Mouse (Mus musculus): ENCODE measurements around the gene Sbsn. TPM values are rescaled to one million over a fixed set of nuclear protein-coding genes. Genes with fewer than 3 reads are reported as not detected.

The Sbsn gene
- total and polyA plus RNA-seq, 3 experiments: 1.5 to 5.7 (median 5.1) TPM

DNA sequence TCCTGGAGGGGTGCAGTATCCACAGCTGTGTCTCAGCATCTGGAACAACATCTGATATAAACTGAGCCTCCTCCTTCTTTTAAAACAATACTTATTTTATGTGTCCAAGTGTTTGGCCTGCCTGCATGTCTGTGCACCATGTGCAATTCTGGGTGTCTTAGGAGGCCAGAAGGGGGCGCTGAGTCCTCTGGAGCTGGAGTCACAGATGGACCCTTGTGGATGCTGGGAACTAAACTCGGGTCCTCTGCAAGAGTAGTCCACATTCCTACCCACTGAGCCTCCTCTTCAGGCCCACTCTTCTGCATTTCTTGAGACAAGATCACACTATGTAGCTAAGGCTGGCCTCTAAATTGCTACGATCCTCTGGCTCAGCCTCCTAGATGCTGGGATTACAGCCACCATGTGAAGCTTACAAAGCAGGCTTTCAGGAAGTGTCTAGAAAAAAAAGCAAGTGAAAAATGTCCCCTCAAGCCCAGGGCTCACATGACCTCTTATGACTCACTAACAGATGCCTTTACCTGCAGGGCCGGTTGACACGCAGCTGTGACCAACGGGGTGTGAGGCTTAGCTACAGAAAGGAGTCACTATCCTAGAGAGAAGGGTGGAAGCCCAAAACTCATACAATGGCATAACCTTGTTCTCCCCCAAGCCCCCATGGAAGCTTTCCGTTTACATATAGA is 3.6 kb upstream of the Sbsn start:
- no peak overlapping the region for H3K4me3 ChIP-seq (ENCODE audit: low read depth, low read length)
- TF ChIP-seq CTCF (IDR thresholded peaks at IDR 0.05; ENCODE audit: low read depth, low read length) (no peak), POLR2AphosphoS5 (IDR thresholded peaks at IDR 0.05; ENCODE audit: insufficient replicate concordance, low read depth, low read length) (no peak), GATA2 (IDR thresholded peaks at IDR 0.05; ENCODE audit: borderline replicate concordance, low read depth, low read length) (no peak)
- H3K27me3 ChIP-seq (ENCODE audit: insufficient read depth, low read length): no peaks in the 10 kb centered on the region
- no peaks in the 10 kb centered on the region for H3K9me3 ChIP-seq (replicated peaks)
- H3K4me1 ChIP-seq (ENCODE audit: insufficient read depth, low read depth, low read length): 0 out of 2 replicates have a peak, but pooled peaks cover 5% of the 10 kb centered on the region
- H3K36me3 ChIP-seq (replicated peaks): peaks cover 10% of the 10 kb centered on the region
- ATAC-seq (ENCODE audit: extremely low read depth, insufficient number of reproducible peaks, low FRiP score, poor library complexity, severe bottlenecking) (no peak), DNase-seq (ENCODE audit: low spot score) (no peak)

DNA sequence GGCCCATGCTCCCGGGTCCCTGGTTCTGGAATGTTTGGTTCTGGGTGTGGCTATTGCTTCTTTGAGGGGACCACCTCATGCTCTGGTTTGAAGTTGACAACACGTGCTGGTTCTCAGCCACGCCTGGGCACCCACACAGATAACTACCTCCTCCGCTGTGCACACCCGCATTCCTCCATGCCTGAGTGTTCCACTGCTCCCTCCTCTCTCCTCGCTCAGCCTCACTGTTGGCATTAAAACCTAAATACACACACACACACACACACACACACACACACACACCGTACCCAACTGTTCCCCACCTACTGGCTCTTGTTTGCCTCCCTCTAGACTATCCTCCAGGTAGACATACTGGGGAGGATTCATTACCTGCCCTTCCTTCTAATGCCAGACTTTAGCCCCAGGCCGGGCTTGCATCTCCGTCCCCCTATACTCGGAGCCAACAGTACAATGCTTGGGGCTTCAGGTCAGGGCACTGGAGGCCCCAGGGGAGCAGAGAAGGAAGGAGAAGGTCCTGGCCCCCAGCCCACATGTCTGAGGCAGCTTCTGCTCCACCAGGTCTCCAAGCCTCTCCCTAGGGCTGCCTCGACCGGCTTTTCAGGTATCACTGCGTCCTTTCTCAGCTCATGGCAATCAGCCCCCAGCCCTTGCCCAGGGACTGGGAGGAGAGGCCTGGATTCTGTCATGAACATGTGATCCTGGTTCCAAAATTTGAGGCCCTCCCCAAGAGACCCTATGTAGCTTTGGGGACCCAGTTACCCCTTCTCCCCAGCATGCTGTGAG is 1.3 kb upstream of the Sbsn start:
- no peak for ATAC-seq (ENCODE audit: extremely low read depth, insufficient number of reproducible peaks, low FRiP score, poor library complexity, severe bottlenecking)
- H3K27me3 ChIP-seq (ENCODE audit: insufficient read depth, low read length): no peaks in the 10 kb centered on the region
- H3K9me3 ChIP-seq (replicated peaks): peaks cover 4% of the 10 kb centered on the region
- peaks cover 13% of the 10 kb centered on the region for H3K36me3 ChIP-seq (replicated peaks)
- no peak overlapping the region for H3K4me3 ChIP-seq (ENCODE audit: low read depth, low read length)
- TF ChIP-seq GATA2 (IDR thresholded peaks at IDR 0.05; ENCODE audit: borderline replicate concordance, low read depth, low read length): no peak
- TF ChIP-seq TAL1 (conservative IDR thresholded peaks at IDR 0.05; ENCODE audit: low read depth, low read length): no peak
- DNase-seq (ENCODE audit: low spot score): no peak
- no peaks in the 10 kb centered on the region for H3K4me1 ChIP-seq (ENCODE audit: insufficient read depth, low read depth, low read length)

DNA sequence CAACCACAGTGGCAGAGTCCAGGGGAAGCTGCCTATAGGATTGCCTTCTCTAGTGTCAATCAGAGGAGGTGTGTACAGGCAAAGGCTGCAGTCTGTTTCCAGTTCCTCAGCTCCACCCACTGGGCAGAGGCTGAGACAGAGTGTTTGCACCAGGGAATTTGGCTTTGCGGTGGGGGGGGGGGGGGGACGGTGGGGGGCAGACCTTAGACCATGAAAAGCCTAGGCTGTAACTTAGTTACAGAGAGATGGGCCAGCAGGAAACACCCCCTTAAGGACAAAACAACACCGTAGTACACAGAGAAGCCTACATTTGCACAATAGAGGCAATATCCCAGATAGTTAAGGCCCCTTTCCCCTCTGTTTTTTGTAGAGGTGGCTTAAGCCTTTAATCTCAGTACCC is 5.7 kb downstream of the Sbsn start:
- DNase-seq (ENCODE audit: low spot score): no peak
- no peaks in the 10 kb centered on the region for H3K27me3 ChIP-seq (ENCODE audit: insufficient read depth, low read length)
- TF ChIP-seq GATA2 (IDR thresholded peaks at IDR 0.05; ENCODE audit: borderline replicate concordance, low read depth, low read length): no peak
- TF ChIP-seq POLR2AphosphoS5 (IDR thresholded peaks at IDR 0.05; ENCODE audit: insufficient replicate concordance, low read depth, low read length): no peak
- no peak for TF ChIP-seq TAL1 (conservative IDR thresholded peaks at IDR 0.05; ENCODE audit: low read depth, low read length)
- TF ChIP-seq GATA1 (IDR thresholded peaks at IDR 0.05; ENCODE audit: borderline replicate concordance, low read length): no peak
- no peak for TF ChIP-seq CTCF (IDR thresholded peaks at IDR 0.05; ENCODE audit: low read depth, low read length)
- 0 out of 2 replicates have a peak, but pooled peaks cover 2% of the 10 kb centered on the region for H3K4me1 ChIP-seq (ENCODE audit: insufficient read depth, low read depth, low read length)
- no peak for ATAC-seq (ENCODE audit: extremely low read depth, insufficient number of reproducible peaks, low FRiP score, poor library complexity, severe bottlenecking)
- H3K36me3 ChIP-seq (replicated peaks): peaks cover 4% of the 10 kb centered on the region
- no peak overlapping the region for H3K4me3 ChIP-seq (ENCODE audit: low read depth, low read length)
- peaks cover 7% of the 10 kb centered on the region for H3K9me3 ChIP-seq (replicated peaks)

DNA sequence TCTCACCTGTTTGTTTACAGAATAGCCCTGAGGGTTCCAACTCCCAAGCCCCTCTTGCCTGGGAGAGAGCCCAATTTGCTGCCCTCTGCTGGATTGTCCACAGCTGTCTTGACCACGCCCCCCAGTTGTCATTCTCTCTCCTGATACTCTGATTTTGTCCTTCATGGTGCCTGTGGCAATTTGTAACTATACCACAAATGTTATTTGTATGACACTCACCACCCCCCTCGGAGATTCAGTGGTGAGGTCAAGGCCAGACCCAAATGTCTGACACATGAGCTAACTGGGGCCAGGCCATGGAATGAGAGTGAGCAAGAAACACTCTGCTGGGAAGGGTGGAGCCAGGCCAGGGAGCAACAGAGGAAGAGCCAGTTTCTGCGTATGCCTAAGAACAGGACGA is 7.6 kb downstream of the Sbsn start:
- Histone ChIP-seq H3K27me3 (ENCODE audit: insufficient read depth, low read length) (peaks cover 9% of the 10 kb centered on the region), H3K36me3 (replicated peaks) (peaks cover 4% of the 10 kb centered on the region), H3K4me3 (ENCODE audit: low read depth, low read length) (no peak overlapping the region), H3K9me3 (replicated peaks) (peaks cover 7% of the 10 kb centered on the region), H3K4me1 (ENCODE audit: insufficient read depth, low read depth, low read length) (0 out of 2 replicates have a peak, but pooled peaks cover 2% of the 10 kb centered on the region)
- ATAC-seq (ENCODE audit: extremely low read depth, insufficient number of reproducible peaks, low FRiP score, poor library complexity, severe bottlenecking): no peak
- TF ChIP-seq GATA2 (IDR thresholded peaks at IDR 0.05; ENCODE audit: borderline replicate concordance, low read depth, low read length) (no peak), TAL1 (conservative IDR thresholded peaks at IDR 0.05; ENCODE audit: low read depth, low read length) (no peak), POLR2AphosphoS5 (IDR thresholded peaks at IDR 0.05; ENCODE audit: insufficient replicate concordance, low read depth, low read length) (no peak), CTCF (IDR thresholded peaks at IDR 0.05; ENCODE audit: low read depth, low read length) (no peak)
- no peak for DNase-seq (ENCODE audit: low spot score)

DNA sequence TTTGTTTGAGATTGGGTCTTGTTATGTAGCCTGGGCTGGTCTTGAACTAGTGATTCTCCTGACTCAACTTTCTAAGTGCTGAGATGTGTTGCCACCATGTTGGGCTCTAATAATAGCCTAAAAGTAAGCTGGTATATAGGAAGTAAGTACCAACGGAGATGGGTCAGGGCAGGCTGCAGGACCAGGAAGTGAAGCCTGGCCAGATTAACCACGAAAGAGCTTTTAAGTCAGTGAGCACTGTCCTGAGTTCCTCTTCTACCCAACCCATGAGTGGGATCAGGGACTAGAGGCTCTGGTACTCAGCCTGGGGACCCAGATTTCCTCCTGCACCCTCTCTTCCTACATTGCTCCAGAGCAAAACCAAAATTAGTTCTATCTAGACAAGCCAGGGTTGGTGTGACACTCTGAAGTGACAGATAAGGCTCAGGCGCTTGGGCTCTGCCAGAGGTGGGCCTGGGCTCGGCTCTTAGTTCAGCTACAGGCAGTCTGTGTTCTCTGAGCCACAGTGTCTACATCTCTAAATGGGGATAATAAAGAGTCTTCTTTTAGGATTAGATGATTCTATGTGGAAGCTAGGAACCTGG is 10.6 kb downstream of the Sbsn start:
- no peak overlapping the region for H3K4me3 ChIP-seq (ENCODE audit: low read depth, low read length)
- no peak for DNase-seq (ENCODE audit: low spot score)

DNA sequence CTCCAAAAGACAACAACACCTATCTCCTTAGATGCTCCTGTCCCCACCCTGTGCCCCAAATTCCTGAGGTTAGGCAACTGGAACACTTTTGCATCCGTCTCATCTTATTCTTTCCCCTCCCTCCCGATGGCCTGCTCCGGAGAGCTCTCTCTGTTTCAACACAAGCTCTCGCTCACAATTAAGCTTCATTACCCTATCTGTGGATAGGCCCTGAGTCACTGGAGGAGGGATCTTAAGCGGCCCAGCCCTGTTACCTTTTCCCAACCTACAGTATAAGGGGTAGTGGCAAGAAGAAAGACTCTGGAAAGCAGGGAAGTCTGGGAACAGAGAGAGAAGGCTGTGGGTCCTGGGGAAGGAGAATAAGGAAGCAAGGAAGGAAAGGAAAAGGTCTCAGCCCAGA is 12.2 kb downstream of the Sbsn start, which contains the start of gene Dmkn:
Gene Dmkn, plus strand, starts transcription at position 301 of the 400 bp plus-strand sequence.
- H3K27me3 ChIP-seq (ENCODE audit: insufficient read depth, low read length): peaks cover 13% of the 10 kb centered on the region
- TF ChIP-seq GATA2 (IDR thresholded peaks at IDR 0.05; ENCODE audit: borderline replicate concordance, low read depth, low read length) (no peak), TAL1 (conservative IDR thresholded peaks at IDR 0.05; ENCODE audit: low read depth, low read length) (no peak), CTCF (IDR thresholded peaks at IDR 0.05; ENCODE audit: low read depth, low read length) (no peak), GATA1 (IDR thresholded peaks at IDR 0.05; ENCODE audit: borderline replicate concordance, low read length) (no peak), POLR2AphosphoS5 (IDR thresholded peaks at IDR 0.05; ENCODE audit: insufficient replicate concordance, low read depth, low read length) (no peak)
- H3K4me1 ChIP-seq (ENCODE audit: insufficient read depth, low read depth, low read length): 0 out of 2 replicates have a peak, but pooled peaks cover 2% of the 10 kb centered on the region
- no peaks in the 10 kb centered on the region for H3K36me3 ChIP-seq (replicated peaks)
- H3K9me3 ChIP-seq (replicated peaks): no peaks in the 10 kb centered on the region
- no peak for DNase-seq (ENCODE audit: low spot score)
- no peak for ATAC-seq (ENCODE audit: extremely low read depth, insufficient number of reproducible peaks, low FRiP score, poor library complexity, severe bottlenecking)
- H3K4me3 ChIP-seq (ENCODE audit: low read depth, low read length): no peak within 1 kb of the TSS

More for the DNA sequence above, 10.6 kb downstream of the Sbsn start:
- peaks cover 13% of the 10 kb centered on the region for H3K27me3 ChIP-seq (ENCODE audit: insufficient read depth, low read length)
- no peaks in the 10 kb centered on the region for H3K9me3 ChIP-seq (replicated peaks)
- H3K36me3 ChIP-seq (replicated peaks): no peaks in the 10 kb centered on the region
- H3K4me1 ChIP-seq (ENCODE audit: insufficient read depth, low read depth, low read length): 0 out of 2 replicates have a peak, but pooled peaks cover 2% of the 10 kb centered on the region
- no peak for ATAC-seq (ENCODE audit: extremely low read depth, insufficient number of reproducible peaks, low FRiP score, poor library complexity, severe bottlenecking)
- TF ChIP-seq CTCF (IDR thresholded peaks at IDR 0.05; ENCODE audit: low read depth, low read length): no peak
- TF ChIP-seq GATA2 (IDR thresholded peaks at IDR 0.05; ENCODE audit: borderline replicate concordance, low read depth, low read length): no peak
- no peak for TF ChIP-seq POLR2AphosphoS5 (IDR thresholded peaks at IDR 0.05; ENCODE audit: insufficient replicate concordance, low read depth, low read length)
- TF ChIP-seq GATA1 (IDR thresholded peaks at IDR 0.05; ENCODE audit: borderline replicate concordance, low read length): no peak

All from G1E (cell line).